Mouse (Mus musculus): Measurements from ENCODE around the gene Mtmr14. TPM values are rescaled to one million over a fixed set of nuclear protein-coding genes. Genes with fewer than 3 reads are reported as not detected.

The Mtmr14 gene
- polyA plus RNA-seq, 1 experiment from 2014 or later = 30.6 TPM

DNA sequence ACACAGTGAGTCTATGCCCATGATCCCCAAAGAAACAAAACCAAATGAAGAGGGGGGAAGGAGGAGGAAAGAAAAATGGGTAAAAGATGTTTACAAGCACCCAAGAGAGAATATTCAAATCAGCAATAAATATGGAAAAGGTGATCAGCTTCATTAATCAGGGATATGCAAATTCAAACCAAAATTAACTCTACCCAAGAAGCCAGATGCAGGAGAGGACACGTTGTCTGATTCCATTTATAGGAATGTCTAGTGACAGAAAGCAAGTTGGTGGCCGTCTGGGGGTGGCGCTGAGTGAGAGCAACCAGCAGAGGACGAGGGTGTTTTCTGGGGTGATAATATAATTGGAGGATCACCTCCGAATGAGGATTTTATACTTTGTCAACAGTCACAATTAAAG lies 2.5 kb upstream of the Mtmr14 start:
- no peak overlapping the region for H3K9ac ChIP-seq (replicated peaks; ENCODE audit: low read depth, low read length)
- H3K36me3 ChIP-seq (ENCODE audit: control insufficient read depth, insufficient read depth, low read length) = no peaks in the 10 kb centered on the region; the same call in 1 of the 2 replicates
- H3K27me3 ChIP-seq (ENCODE audit: control insufficient read depth, insufficient read depth, low read length) = no peaks in the 10 kb centered on the region
- H3K4me2 ChIP-seq (ENCODE audit: low read depth, low read length) = no peak overlapping the region
- H3K4me3 ChIP-seq (ENCODE audit: low read depth, low read length) = no peak overlapping the region
- WGBS = 69% methylated on average over 5 of the region's 5 CpGs
- H3K9me3 ChIP-seq (ENCODE audit: control insufficient read depth, low read length) = no peaks in the 10 kb centered on the region
- no peak for ATAC-seq (ENCODE audit: low read depth)
- H3K4me1 ChIP-seq (ENCODE audit: control insufficient read depth, insufficient read depth, low read length) = peaks cover 6% of the 10 kb centered on the region
- H3K27ac ChIP-seq (ENCODE audit: low read depth, low read length) = no peak overlapping the region

DNA sequence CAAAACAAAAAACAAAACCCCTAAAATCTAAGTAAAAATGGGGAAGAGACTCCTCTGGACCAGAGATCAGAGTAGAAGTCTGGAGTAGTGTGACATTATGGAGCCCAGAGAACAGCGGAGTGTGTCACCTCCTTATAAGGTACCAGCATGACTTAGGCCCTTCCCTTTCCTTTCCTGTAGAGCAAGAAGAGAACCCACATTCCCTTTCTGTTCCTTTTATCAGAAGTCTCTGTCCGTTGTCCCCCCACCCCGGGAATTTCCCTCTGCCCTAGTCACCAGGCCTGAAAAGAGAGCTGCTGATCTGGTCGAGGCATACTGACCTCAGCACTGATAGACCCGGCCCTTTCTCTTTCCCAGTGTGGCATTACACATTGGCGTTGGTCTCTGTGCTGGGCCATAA lies 799 bp downstream of the Mtmr14 start:
- H3K27me3 ChIP-seq (ENCODE audit: control insufficient read depth, insufficient read depth, low read length) = no peaks in the 10 kb centered on the region
- peak overlapping the region; percentile 93 for H3K4me2 ChIP-seq (ENCODE audit: low read depth, low read length)
- 41% methylated on average over 6 of the region's 6 CpGs for WGBS
- peaks cover 6% of the 10 kb centered on the region for H3K4me1 ChIP-seq (ENCODE audit: control insufficient read depth, insufficient read depth, low read length)
- H3K9me3 ChIP-seq (ENCODE audit: control insufficient read depth, low read length) = no peaks in the 10 kb centered on the region
- 0 out of 2 replicates have a peak, but pooled peaks have one; percentile 1 for ATAC-seq (ENCODE audit: low read depth)
- peaks cover 6% of the 10 kb centered on the region for H3K36me3 ChIP-seq (ENCODE audit: control insufficient read depth, insufficient read depth, low read length)
- H3K4me3 ChIP-seq (ENCODE audit: low read depth, low read length) = peak overlapping the region; percentile 93
- H3K9ac ChIP-seq (replicated peaks; ENCODE audit: low read depth, low read length) = peak overlapping the region; percentile 68; the same call in 1 of the 2 replicates
- H3K27ac ChIP-seq (ENCODE audit: low read depth, low read length) = no peak overlapping the region

- no peak for ATAC-seq (ENCODE audit: low read depth)
- Histone ChIP-seq H3K4me3 (ENCODE audit: low read depth, low read length) (no peak overlapping the region), H3K36me3 (ENCODE audit: control insufficient read depth, insufficient read depth, low read length) (peaks cover 10% of the 10 kb centered on the region), H3K4me1 (ENCODE audit: control insufficient read depth, insufficient read depth, low read length) (peaks cover 6% of the 10 kb centered on the region), H3K27me3 (ENCODE audit: control insufficient read depth, insufficient read depth, low read length) (no peaks in the 10 kb centered on the region), H3K9me3 (ENCODE audit: control insufficient read depth, low read length) (no peaks in the 10 kb centered on the region), H3K4me2 (ENCODE audit: low read depth, low read length) (no peak overlapping the region), H3K9ac (replicated peaks; ENCODE audit: low read depth, low read length) (no peak overlapping the region), H3K27ac (ENCODE audit: low read depth, low read length) (no peak overlapping the region)
- WGBS = 88% methylated on average over 1 of the region's 1 CpGs
Measured at GRCm38 (mm10) chr6:113242753-113243152, 5.1 kb downstream of the Mtmr14 start.

GRCm38 (mm10) chr6:113245585-113245984 lies 7.9 kb downstream of the Mtmr14 start:
- Histone ChIP-seq H3K27me3 (ENCODE audit: control insufficient read depth, insufficient read depth, low read length) (no peaks in the 10 kb centered on the region), H3K27ac (ENCODE audit: low read depth, low read length) (no peak overlapping the region), H3K4me3 (ENCODE audit: low read depth, low read length) (no peak overlapping the region), H3K4me2 (ENCODE audit: low read depth, low read length) (no peak overlapping the region), H3K9me3 (ENCODE audit: control insufficient read depth, low read length) (no peaks in the 10 kb centered on the region), H3K9ac (replicated peaks; ENCODE audit: low read depth, low read length) (no peak overlapping the region), H3K4me1 (ENCODE audit: control insufficient read depth, insufficient read depth, low read length) (no peaks in the 10 kb centered on the region), H3K36me3 (ENCODE audit: control insufficient read depth, insufficient read depth, low read length) (peaks cover 10% of the 10 kb centered on the region; the same call in 1 of the 2 replicates)
- ATAC-seq (ENCODE audit: low read depth) = no peak
- WGBS = 96% methylated on average over 2 of the region's 2 CpGs

DNA sequence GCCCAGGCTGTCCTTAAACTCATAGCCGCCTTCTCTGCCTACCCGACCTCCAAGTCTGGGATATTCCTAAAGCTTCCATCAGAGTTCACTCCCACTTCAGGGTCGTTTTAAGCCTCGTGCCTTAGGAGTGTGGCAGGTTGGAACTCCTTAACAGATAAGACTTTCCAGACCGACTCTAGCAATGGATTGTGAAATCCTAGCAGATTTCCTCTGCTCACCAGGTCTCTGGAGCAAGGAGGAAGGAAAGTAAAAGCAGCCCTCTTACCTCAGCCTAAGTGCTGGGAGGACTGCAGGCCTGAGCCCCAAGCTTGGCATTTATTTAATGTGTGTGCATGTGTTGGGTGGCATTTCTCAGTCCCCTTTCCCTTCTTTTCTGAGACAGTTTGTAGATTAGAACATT lies 13.1 kb downstream of the Mtmr14 start:
- no peaks in the 10 kb centered on the region for H3K27me3 ChIP-seq (ENCODE audit: control insufficient read depth, insufficient read depth, low read length)
- no peaks in the 10 kb centered on the region for H3K9me3 ChIP-seq (ENCODE audit: control insufficient read depth, low read length)
- H3K4me1 ChIP-seq (ENCODE audit: control insufficient read depth, insufficient read depth, low read length) = no peaks in the 10 kb centered on the region
- H3K27ac ChIP-seq (ENCODE audit: low read depth, low read length) = no peak overlapping the region
- no peak for ATAC-seq (ENCODE audit: low read depth)
- H3K36me3 ChIP-seq (ENCODE audit: control insufficient read depth, insufficient read depth, low read length) = peaks cover 32% of the 10 kb centered on the region
- H3K9ac ChIP-seq (replicated peaks; ENCODE audit: low read depth, low read length) = no peak overlapping the region
- no peak overlapping the region for H3K4me3 ChIP-seq (ENCODE audit: low read depth, low read length)
- WGBS = 92% methylated on average over 5 of the region's 5 CpGs
- no peak overlapping the region for H3K4me2 ChIP-seq (ENCODE audit: low read depth, low read length)

DNA sequence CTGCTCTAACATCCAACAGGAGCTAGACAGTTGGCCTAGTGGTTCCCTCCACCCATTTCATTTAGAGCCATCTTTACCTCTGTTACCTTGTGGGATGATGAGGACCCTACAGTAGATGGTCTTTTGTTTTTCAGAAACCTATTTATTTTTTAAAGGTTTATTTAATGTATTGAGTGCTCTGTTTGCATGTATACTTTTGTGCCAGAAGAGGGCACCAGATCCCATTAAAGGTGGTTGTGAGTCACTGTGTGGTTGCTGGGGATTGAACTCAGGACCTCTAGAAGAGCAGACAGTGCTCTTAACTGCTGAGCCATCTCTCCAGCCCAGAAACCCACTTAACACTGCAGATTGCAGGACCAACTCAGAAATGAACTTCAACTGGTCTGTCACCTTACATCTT lies 14.3 kb downstream of the Mtmr14 start:
- ATAC-seq (ENCODE audit: low read depth) = no peak
- Histone ChIP-seq H3K27ac (ENCODE audit: low read depth, low read length) (no peak overlapping the region), H3K36me3 (ENCODE audit: control insufficient read depth, insufficient read depth, low read length) (peaks cover 37% of the 10 kb centered on the region), H3K4me1 (ENCODE audit: control insufficient read depth, insufficient read depth, low read length) (no peaks in the 10 kb centered on the region), H3K27me3 (ENCODE audit: control insufficient read depth, insufficient read depth, low read length) (no peaks in the 10 kb centered on the region), H3K9ac (replicated peaks; ENCODE audit: low read depth, low read length) (no peak overlapping the region), H3K4me3 (ENCODE audit: low read depth, low read length) (no peak overlapping the region), H3K9me3 (ENCODE audit: control insufficient read depth, low read length) (no peaks in the 10 kb centered on the region), H3K4me2 (ENCODE audit: low read depth, low read length) (no peak overlapping the region)

DNA sequence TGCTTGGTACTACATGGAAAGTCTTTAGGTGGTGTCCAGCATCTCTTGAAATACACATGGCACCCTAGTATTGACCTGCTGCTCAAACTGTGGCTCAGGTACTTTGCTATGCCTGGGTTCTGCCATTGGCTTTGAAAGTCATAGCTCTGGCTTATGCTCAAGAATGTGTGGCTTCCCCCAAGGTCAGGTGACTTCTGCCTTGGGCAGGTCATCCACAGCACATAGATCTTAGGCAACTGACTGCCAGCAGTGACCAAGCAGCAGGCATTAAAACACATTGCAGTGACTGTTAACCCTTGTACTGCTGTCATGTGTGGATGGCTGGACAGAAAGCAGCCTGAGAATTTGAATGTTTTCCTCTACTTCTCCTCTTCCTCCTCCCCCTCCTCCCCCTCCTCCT lies 17.3 kb downstream of the Mtmr14 start:
- Histone ChIP-seq H3K4me1 (ENCODE audit: control insufficient read depth, insufficient read depth, low read length) (no peaks in the 10 kb centered on the region), H3K4me3 (ENCODE audit: low read depth, low read length) (no peak overlapping the region), H3K27ac (ENCODE audit: low read depth, low read length) (no peak overlapping the region), H3K27me3 (ENCODE audit: control insufficient read depth, insufficient read depth, low read length) (no peaks in the 10 kb centered on the region), H3K4me2 (ENCODE audit: low read depth, low read length) (no peak overlapping the region), H3K9me3 (ENCODE audit: control insufficient read depth, low read length) (no peaks in the 10 kb centered on the region), H3K36me3 (ENCODE audit: control insufficient read depth, insufficient read depth, low read length) (peaks cover 54% of the 10 kb centered on the region), H3K9ac (replicated peaks; ENCODE audit: low read depth, low read length) (no peak overlapping the region)
- ATAC-seq (ENCODE audit: low read depth) = no peak

- Histone ChIP-seq H3K4me2 (ENCODE audit: low read depth, low read length) (no peak overlapping the region), H3K27me3 (ENCODE audit: control insufficient read depth, insufficient read depth, low read length) (no peaks in the 10 kb centered on the region), H3K4me1 (ENCODE audit: control insufficient read depth, insufficient read depth, low read length) (no peaks in the 10 kb centered on the region), H3K9me3 (ENCODE audit: control insufficient read depth, low read length) (no peaks in the 10 kb centered on the region), H3K27ac (ENCODE audit: low read depth, low read length) (no peak overlapping the region), H3K4me3 (ENCODE audit: low read depth, low read length) (no peak overlapping the region), H3K36me3 (ENCODE audit: control insufficient read depth, insufficient read depth, low read length) (peaks cover 50% of the 10 kb centered on the region), H3K9ac (replicated peaks; ENCODE audit: low read depth, low read length) (no peak overlapping the region)
- WGBS = 87% methylated on average over 8 of the region's 8 CpGs
- ATAC-seq (ENCODE audit: low read depth) = no peak
Measured at GRCm38 (mm10) chr6:113261174-113261858, 23.7 kb downstream of the Mtmr14 start.

- H3K27ac ChIP-seq (ENCODE audit: low read depth, low read length) = no peak overlapping the region
- no peaks in the 10 kb centered on the region for H3K4me1 ChIP-seq (ENCODE audit: control insufficient read depth, insufficient read depth, low read length)
- H3K4me2 ChIP-seq (ENCODE audit: low read depth, low read length) = no peak overlapping the region
- no peaks in the 10 kb centered on the region for H3K9me3 ChIP-seq (ENCODE audit: control insufficient read depth, low read length)
- no peak overlapping the region for H3K9ac ChIP-seq (replicated peaks; ENCODE audit: low read depth, low read length)
- H3K36me3 ChIP-seq (ENCODE audit: control insufficient read depth, insufficient read depth, low read length) = peaks cover 53% of the 10 kb centered on the region
- H3K4me3 ChIP-seq (ENCODE audit: low read depth, low read length) = no peak overlapping the region
- H3K27me3 ChIP-seq (ENCODE audit: control insufficient read depth, insufficient read depth, low read length) = no peaks in the 10 kb centered on the region
- 78% methylated on average over 6 of the region's 6 CpGs for WGBS
- ATAC-seq (ENCODE audit: low read depth) = no peak
Measured at GRCm38 (mm10) chr6:113263531-113263930, 25.9 kb downstream of the Mtmr14 start.
